Mouse (Mus musculus): ENCODE data around the gene Nfatc4.

- TF ChIP-seq GATA1 (IDR thresholded peaks at IDR 0.05; ENCODE audit: low read length), result no peak
- no peak for TF ChIP-seq TAL1 (IDR thresholded peaks at IDR 0.05; ENCODE audit: low read length)
Observed at GRCm38 (mm10) chr14:55834808-55835533, 12.0 kb downstream of the Nfatc4 start.

All from erythroblast, embryonic 14.5 days (primary cell).